Mouse (Mus musculus) heart, embryonic 15.5 days (tissue): ENCODE data around the gene Mrtfa. TPM values are rescaled to one million over a fixed set of nuclear protein-coding genes. Genes with fewer than 3 reads are reported as not detected.

Experiments
- ATAC-seq: fragments of 200-750 bp; cut with Nextera tagmentation; replicated peaks from 2 replicates; pipeline ENCODE4 v1.8.0; 2017; ENCODE audit warnings: low read depth, moderate TSS enrichment; ENCODE audit not compliant: insufficient number of reproducible peaks, insufficient read depth, low FRiP score
- H3K27ac ChIP-seq: fragments of 300-500 bp; sonication (generic); 2 replicates; pipeline ENCODE4 v1.5.1; 2015; ENCODE audit warnings: mild to moderate bottlenecking, inconsistent platforms
- H3K27me3 ChIP-seq: fragments of 300-500 bp; sonication (generic); 2 replicates; pipeline ENCODE4 v1.6.1; 2015; ENCODE audit warnings: inconsistent platforms
- H3K36me3 ChIP-seq: fragments of 300-500 bp; sonication (generic); 2 replicates; pipeline ENCODE4 v1.6.1; 2015; ENCODE audit warnings: mild to moderate bottlenecking, inconsistent platforms
- H3K4me1 ChIP-seq: fragments of 300-500 bp; sonication (generic); replicated peaks from 2 replicates; pipeline ENCODE4 v1.6.1; 2015; ENCODE audit warnings: inconsistent platforms
- H3K4me2 ChIP-seq: fragments of 300-500 bp; sonication (generic); 2 replicates; pipeline ENCODE4 v1.6.1; 2015; ENCODE audit warnings: inconsistent platforms, mild to moderate bottlenecking, moderate library complexity
- H3K4me3 ChIP-seq: fragments of 300-500 bp; sonication (generic); 2 replicates; pipeline ENCODE4 v1.5.1; 2015; ENCODE audit warnings: mild to moderate bottlenecking, inconsistent platforms
- H3K9ac ChIP-seq: fragments of 300-500 bp; sonication (generic); 2 replicates; pipeline ENCODE4 v1.6.1; 2015; ENCODE audit warnings: mild to moderate bottlenecking, inconsistent platforms
- H3K9me3 ChIP-seq: fragments of 300-500 bp; sonication (generic); replicated peaks from 2 replicates; pipeline ENCODE4 v1.6.1; 2016; ENCODE audit warnings: inconsistent platforms
- WGBS: fragments of 180-500 bp; shearing (Covaris S2); methylation state at CpG from one replicate; pipeline ENCODE4 v1.1.7; 2015; ENCODE audit warnings: mixed read lengths; 5-methylcytosine and 5-hydroxymethylcytosine counted together
- polyA plus RNA-seq: library from polyadenylated mRNA; unstranded; fragments of >200 nt; fragmentation: Nextera tagmentation; extraction: Ambion mirVana; gene quantifications from 2 replicates; pipeline ENCODE4 v1.2.1, GENCODE M21; 2015

Mrtfa gene
- polyA plus RNA-seq, 1 experiment from 2014 or later = 11.4 TPM

DNA sequence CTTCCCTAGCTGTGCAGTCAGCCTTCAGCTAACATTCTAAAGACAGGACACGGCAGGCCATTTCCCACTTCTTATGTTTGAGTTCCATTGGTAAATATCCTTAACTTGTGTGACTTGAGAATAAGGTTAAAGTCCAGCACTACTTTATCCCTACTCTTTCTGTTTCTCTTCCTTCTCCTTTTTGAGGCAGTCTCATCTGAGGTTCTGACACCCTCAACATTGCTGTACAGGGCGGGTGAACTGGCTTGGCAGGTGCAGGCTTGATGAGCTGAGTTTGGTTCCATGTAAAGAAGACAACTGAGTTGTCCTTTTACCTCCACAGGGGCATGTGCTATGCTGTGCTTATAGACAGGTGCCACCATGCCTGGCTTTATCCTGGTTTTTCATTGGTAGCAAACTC, 207.3 kb downstream of the Mrtfa start:
- no peaks in the 10 kb centered on the region for H3K36me3 ChIP-seq
- no peak overlapping the region for H3K4me2 ChIP-seq
- H3K9me3 ChIP-seq = no peaks in the 10 kb centered on the region
- no peak for ATAC-seq
- H3K4me1 ChIP-seq = peaks cover 3% of the 10 kb centered on the region; the same call in 1 of the 2 replicates
- H3K27ac ChIP-seq = no peak overlapping the region
- WGBS = 87% methylated on average over 2 of the region's 2 CpGs
- no peak overlapping the region for H3K4me3 ChIP-seq
- no peak overlapping the region for H3K9ac ChIP-seq
- H3K27me3 ChIP-seq = no peaks in the 10 kb centered on the region

DNA sequence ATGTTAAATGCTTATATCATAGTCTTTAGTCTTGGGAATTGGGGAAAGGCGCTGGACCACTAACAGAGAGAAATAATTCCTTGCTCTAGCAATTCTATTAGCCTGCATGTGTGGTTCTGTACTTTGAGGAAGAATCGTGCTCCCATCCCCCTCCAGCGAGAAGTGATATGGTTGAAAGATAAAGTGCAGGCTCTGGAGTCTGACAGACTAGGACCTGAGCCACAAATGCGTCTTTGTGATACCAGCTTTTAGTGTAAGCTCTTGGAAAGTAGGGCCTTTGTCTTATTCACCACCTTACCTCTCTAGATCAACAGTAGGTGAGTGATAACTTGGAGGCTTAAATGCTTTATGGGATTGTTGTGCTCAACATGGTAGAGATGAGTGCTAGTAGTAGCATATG, 209.4 kb downstream of the Mrtfa start:
- Histone ChIP-seq H3K27me3 (no peaks in the 10 kb centered on the region), H3K4me3 (no peak overlapping the region), H3K27ac (no peak overlapping the region), H3K36me3 (no peaks in the 10 kb centered on the region), H3K9ac (no peak overlapping the region), H3K9me3 (no peaks in the 10 kb centered on the region), H3K4me2 (no peak overlapping the region), H3K4me1 (peaks cover 3% of the 10 kb centered on the region; the same call in 1 of the 2 replicates)
- no peak for ATAC-seq
- WGBS = 47% methylated on average over 4 of the region's 4 CpGs

DNA sequence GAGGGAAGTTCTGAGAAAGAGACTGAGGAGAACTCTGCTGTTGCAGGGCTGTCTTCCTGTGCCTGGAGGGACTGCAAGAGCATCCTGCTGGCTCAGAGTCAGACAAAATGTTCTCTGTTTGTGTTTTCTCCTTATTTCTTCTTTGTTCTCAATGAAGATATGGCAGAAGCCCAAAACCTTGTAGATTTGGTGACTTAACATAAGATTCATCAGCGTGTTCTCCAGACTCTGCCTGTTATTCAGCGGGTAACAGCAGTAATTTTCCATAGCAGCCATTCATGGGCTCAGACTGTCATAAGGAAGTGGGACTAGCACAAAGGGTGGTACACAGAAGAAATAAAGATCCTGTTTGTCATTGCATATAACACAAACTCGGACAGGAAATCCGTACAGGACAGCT, 210.9 kb downstream of the Mrtfa start:
- Histone ChIP-seq H3K4me1 (peaks cover 3% of the 10 kb centered on the region; the same call in 1 of the 2 replicates), H3K27me3 (no peaks in the 10 kb centered on the region), H3K27ac (peak overlapping the region; percentile 22; the same call in 1 of the 2 replicates), H3K4me3 (no peak overlapping the region), H3K36me3 (no peaks in the 10 kb centered on the region), H3K4me2 (no peak overlapping the region), H3K9me3 (no peaks in the 10 kb centered on the region), H3K9ac (no peak overlapping the region)
- WGBS = 54% methylated on average over 4 of the region's 4 CpGs
- ATAC-seq = no peak

DNA sequence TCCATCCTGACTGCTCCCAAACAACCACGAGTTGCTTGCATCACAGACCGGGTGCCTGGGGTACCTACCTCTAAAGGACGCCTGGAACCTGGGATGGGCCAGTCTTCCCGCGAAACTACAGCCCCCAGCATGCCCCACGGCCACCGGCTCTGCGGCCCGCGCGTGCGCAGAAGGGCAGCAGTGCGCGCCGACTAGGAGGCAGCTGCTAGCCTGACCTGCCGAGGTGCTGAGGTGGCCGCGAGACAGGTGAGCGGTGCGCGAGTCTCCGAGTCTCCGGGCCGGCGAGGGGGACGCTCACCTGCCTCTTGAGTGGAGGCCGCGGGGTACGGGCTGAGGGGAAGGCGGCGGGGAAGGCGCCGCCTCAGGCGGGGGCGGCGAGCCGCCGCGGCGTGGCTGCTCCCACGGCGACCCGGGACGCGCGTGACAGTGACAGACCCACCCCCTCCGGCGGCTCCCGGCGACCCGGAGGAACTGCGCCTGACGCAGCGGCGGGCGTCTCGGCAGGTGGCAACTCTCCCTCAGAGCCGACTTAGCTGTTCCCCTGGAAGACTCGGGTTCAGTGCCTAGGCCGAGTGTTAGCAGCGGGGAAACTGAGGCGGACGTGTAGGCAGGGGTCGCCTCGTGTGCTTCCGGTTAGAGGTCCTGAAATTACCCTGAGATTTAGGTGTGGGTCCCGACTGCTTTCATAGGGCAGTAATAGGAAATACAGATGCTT, 212.8 kb downstream of the Mrtfa start, which contains the start of gene Sgsm3:
Gene Sgsm3 (plus strand): TSS at position 146 of the 715 bp plus-strand sequence.
- H3K27ac ChIP-seq = no peak within 1 kb of the TSS
- H3K4me1 ChIP-seq = peaks cover 3% of the 10 kb centered on the region; the same call in 1 of the 2 replicates
- no peaks in the 10 kb centered on the region for H3K27me3 ChIP-seq
- under 1% methylated on average over 67 of the region's 67 CpGs for WGBS
- ATAC-seq = peak; percentile 91
- H3K4me2 ChIP-seq = peak within 1 kb of the TSS; percentile 89
- H3K9me3 ChIP-seq = no peaks in the 10 kb centered on the region
- peak within 1 kb of the TSS; percentile 96 for H3K4me3 ChIP-seq
- peak within 1 kb of the TSS; percentile 83 for H3K9ac ChIP-seq
- no peaks in the 10 kb centered on the region for H3K36me3 ChIP-seq

DNA sequence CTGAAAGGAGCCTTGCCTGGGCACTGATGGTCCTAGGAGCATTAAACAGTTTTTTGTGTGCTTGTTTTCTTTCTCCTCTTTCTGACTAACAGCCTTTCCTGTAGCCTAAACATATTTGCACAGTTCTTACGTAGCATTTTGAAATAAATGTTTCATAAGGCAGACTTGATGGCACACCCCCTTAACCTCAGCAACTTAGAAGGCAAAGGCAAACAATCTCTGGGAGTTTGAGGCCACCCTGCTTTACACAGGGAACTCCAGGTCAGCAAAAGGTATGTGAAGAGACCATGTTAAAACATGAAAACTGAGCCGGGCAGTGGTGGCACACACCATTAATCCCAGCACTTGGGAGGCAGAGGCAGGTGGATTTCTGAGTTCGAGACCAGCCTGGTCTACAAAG, 214.9 kb downstream of the Mrtfa start:
- WGBS = 78% methylated on average over 3 of the region's 3 CpGs
- Histone ChIP-seq H3K9ac (no peak overlapping the region), H3K36me3 (peaks cover under 1% of the 10 kb centered on the region; the same call in 1 of the 2 replicates), H3K4me3 (no peak overlapping the region), H3K27ac (no peak overlapping the region), H3K4me2 (no peak overlapping the region), H3K4me1 (peaks cover 3% of the 10 kb centered on the region; the same call in 1 of the 2 replicates), H3K9me3 (no peaks in the 10 kb centered on the region), H3K27me3 (no peaks in the 10 kb centered on the region)
- ATAC-seq = no peak

DNA sequence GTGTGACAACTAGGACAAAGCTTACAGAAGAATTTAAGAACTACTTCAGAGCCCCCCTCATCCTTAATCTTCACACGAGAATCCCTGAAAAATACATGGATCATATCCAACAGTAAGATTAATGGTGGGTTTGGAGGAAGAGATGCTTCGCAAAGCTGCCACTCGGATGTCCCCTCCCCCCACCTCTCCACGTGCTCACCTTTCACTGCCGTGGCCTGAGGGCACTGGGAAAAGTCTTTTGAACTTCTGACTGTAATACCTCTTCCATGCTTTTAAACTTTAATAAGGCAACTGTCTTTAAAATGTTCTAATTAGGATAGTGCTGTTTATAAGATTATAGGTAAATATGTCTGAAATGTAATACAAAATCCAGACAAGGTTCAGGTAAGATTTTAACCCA, 216.2 kb downstream of the Mrtfa start:
- Histone ChIP-seq H3K36me3 (peaks cover 14% of the 10 kb centered on the region), H3K27ac (no peak overlapping the region), H3K9me3 (no peaks in the 10 kb centered on the region), H3K4me2 (no peak overlapping the region), H3K4me1 (peaks cover 3% of the 10 kb centered on the region; the same call in 1 of the 2 replicates), H3K27me3 (no peaks in the 10 kb centered on the region), H3K4me3 (no peak overlapping the region), H3K9ac (no peak overlapping the region)
- no peak for ATAC-seq
- WGBS = 53% methylated on average over 5 of the region's 5 CpGs

DNA sequence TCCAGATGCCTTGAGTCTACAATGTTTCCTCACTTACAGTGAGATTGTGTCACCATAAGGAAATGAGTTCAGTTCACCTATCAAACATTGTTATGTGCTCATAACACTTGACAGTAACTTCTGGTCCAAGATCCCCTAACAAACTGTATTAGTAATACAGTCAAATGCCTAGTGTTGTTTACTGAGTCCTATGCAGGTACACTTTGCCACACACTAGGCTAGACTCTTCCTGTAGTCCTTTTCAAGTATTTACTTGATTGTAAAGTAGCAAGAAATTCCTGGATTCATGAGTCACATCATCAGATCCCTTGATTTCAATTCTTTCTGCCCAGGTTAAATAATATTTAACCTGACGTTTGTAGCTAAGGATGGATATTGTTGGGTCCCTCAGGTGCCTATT, 221.2 kb downstream of the Mrtfa start:
- no peaks in the 10 kb centered on the region for H3K4me1 ChIP-seq
- ATAC-seq = no peak
- WGBS = 71% methylated on average over 1 of the region's 1 CpGs
- H3K9ac ChIP-seq = no peak overlapping the region
- no peak overlapping the region for H3K4me2 ChIP-seq
- no peak overlapping the region for H3K4me3 ChIP-seq
- peaks cover 57% of the 10 kb centered on the region for H3K36me3 ChIP-seq
- no peaks in the 10 kb centered on the region for H3K27me3 ChIP-seq
- H3K9me3 ChIP-seq = no peaks in the 10 kb centered on the region
- no peak overlapping the region for H3K27ac ChIP-seq

Other genes with a start within 250 kb of the Mrtfa start
- 137 and 152 TPM in 2 replicates for gene Adsl, start 242.3 kb downstream of the Mrtfa start, polyA plus RNA-seq
- gene Sgsm3, start 213.0 kb downstream of the Mrtfa start, polyA plus RNA-seq = 15.0 and 20.4 TPM in 2 replicates
- 0.13 and 0.22 TPM in 2 replicates for gene Mchr1, start 44.7 kb upstream of the Mrtfa start, polyA plus RNA-seq
- gene Slc25a17, start 170.1 kb upstream of the Mrtfa start, polyA plus RNA-seq = 47.8 and 60.5 TPM in 2 replicates
- gene St13, start 209.3 kb upstream of the Mrtfa start, polyA plus RNA-seq = 104 and 107 TPM in 2 replicates
- gene Xpnpep3, start 209.4 kb upstream of the Mrtfa start, polyA plus RNA-seq = 8.9 and 10.3 TPM in 2 replicates
- 1.1 and 1.3 TPM in 2 replicates for gene Dnajb7, start 217.5 kb upstream of the Mrtfa start, polyA plus RNA-seq